Mouse (Mus musculus) lung, adult 2 months (tissue): ENCODE results near the gene Proca1.

Experiments
- CTCF ChIP-seq: fragments of 200-500 bp; IDR thresholded peaks from 2 replicates; pipeline ENCODE4 v1.5.1; 2011; ENCODE audit warnings: mild to moderate bottlenecking, low read length, control low read depth; ENCODE audit not compliant: insufficient read depth
- POLR2A ChIP-seq: fragments of 200-500 bp; IDR thresholded peaks from 2 replicates; pipeline ENCODE4 v1.6.1; 2011; ENCODE audit warnings: low read depth, mild to moderate bottlenecking, control low read depth, low read length, borderline replicate concordance; ENCODE audit errors: extremely low read depth

DNA sequence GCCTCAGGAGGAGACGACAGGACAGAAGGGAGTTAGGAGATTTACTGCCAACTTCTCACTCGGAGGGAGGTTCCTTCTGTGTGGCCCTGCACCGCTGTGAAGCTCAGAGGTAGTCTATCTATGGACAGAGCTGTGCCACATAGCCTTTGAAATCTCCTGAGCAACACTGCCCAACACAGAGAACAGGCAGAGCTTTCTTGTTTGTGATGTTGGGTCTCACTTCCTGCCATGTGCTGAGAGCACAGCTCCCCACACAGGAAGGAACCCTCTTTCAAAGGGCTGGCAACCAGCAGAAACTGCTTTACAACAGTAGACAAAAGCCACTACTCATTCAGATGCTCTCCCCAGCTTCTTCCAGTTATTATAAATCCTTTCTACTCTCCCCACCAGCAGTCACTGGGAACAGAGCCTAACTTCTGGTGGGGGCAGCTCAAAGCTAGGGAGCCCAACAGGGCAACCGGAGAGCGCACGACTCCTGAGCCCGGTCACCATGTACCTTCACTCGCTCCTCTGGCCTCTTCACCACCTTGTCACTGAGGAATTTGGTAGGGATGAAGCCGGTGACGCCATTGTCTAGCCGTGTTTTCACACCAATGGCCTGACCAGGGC lies 22.6 kb downstream of the Proca1 start:
- TF ChIP-seq CTCF (no peak), POLR2A (no peak)
